Mouse (Mus musculus): ENCODE results near the gene Adh1. TPM values are rescaled to one million over a fixed set of nuclear protein-coding genes. Genes with fewer than 3 reads are reported as not detected.

Gene Adh1
- polyA plus RNA-seq, 1 experiment from 2014 or later: 434 TPM

DNA sequence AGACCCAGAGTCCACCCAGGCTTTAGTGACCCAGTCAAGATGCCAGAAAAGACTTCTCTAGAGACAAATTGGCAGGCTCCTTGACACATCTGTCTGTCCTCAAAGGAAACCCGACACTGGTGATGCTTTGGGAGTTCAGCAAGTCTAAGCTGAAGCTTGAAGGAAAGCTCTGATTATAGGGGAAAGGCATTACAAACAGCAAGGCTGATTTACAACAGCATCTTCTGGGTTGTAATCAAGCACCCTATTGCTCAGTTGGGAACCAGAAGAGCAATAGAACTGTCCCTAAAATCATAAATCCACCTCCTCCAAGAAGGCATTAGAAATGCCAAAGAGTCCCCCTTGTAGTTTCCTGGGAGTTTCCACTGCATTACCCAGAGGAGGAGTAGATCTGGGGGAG lies 9.7 kb downstream of the Adh1 start:
- Histone ChIP-seq H3K27me3 (ENCODE audit: insufficient read depth, low read length) (no peaks in the 10 kb centered on the region), H3K4me1 (ENCODE audit: insufficient read depth) (no peaks in the 10 kb centered on the region), H3K27ac (ENCODE audit: low read depth) (no peak overlapping the region), H3K4me3 (ENCODE audit: low read depth, low read length) (no peak overlapping the region), H3K9me3 (ENCODE audit: low read length) (no peaks in the 10 kb centered on the region), H3K9ac (replicated peaks) (no peak overlapping the region), H3K4me2 (ENCODE audit: low read depth, low read length) (no peak overlapping the region), H3K36me3 (replicated peaks; ENCODE audit: insufficient read depth, low read length) (no peaks in the 10 kb centered on the region)
- DNase-seq (no peak), ATAC-seq (no peak)
- TF ChIP-seq EP300 (IDR thresholded peaks at IDR 0.05; ENCODE audit: low read depth) (no peak), CTCF (IDR thresholded peaks at IDR 0.05; ENCODE audit: low read depth) (no peak)
- WGBS (ENCODE audit: insufficient replicate concordance): 17% methylated on average over 1 of the region's 1 CpGs

DNA sequence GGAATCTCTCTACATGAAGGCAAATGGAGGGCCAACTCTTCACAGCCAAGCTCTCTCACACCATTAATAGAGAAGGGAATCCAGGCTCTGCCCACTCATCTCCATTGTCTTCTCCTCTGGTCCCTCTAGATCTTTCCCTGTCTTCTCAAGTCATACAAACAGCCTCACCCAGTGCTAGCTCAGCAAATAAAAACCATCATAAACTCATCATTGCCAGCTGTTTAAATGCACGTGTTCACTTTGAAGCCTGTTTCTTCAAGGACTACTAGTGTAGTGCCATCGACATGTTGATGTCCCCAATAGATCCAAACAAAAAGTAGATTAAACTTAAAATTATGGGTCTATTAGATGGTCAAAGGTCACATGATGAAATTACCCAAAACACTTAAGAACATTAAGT lies 10.5 kb downstream of the Adh1 start:
- Histone ChIP-seq H3K36me3 (replicated peaks; ENCODE audit: insufficient read depth, low read length) (no peaks in the 10 kb centered on the region), H3K27me3 (ENCODE audit: insufficient read depth, low read length) (no peaks in the 10 kb centered on the region), H3K4me2 (ENCODE audit: low read depth, low read length) (no peak overlapping the region), H3K9ac (replicated peaks) (no peak overlapping the region), H3K4me1 (ENCODE audit: insufficient read depth) (no peaks in the 10 kb centered on the region), H3K9me3 (ENCODE audit: low read length) (no peaks in the 10 kb centered on the region), H3K27ac (ENCODE audit: low read depth) (no peak overlapping the region), H3K4me3 (ENCODE audit: low read depth, low read length) (no peak overlapping the region)
- WGBS (ENCODE audit: insufficient replicate concordance): 68% methylated on average over 2 of the region's 2 CpGs
- no peak for DNase-seq
- TF ChIP-seq EP300 (IDR thresholded peaks at IDR 0.05; ENCODE audit: low read depth) (no peak), CTCF (IDR thresholded peaks at IDR 0.05; ENCODE audit: low read depth) (no peak)
- ATAC-seq: no peak

DNA sequence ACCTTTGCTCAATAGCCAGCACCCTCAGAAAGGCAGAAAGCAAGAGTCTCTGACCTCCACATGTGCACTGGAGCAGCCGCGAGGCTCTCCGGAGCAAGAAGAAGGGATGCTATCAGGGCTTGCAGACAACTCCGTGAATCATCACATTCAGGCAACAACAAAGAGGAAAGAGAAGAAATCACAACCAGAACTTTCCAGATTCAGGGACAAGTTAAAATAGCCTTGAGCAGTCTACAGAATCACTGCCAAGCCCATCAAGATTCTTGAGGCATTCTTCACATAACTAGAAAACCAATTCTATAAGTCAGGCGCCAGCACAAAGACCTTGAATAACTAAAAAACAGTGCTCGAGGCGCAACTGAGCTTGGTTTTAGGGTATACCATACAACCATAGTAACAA lies 12.3 kb downstream of the Adh1 start:
- Histone ChIP-seq H3K27me3 (ENCODE audit: insufficient read depth, low read length) (no peaks in the 10 kb centered on the region), H3K36me3 (replicated peaks; ENCODE audit: insufficient read depth, low read length) (no peaks in the 10 kb centered on the region), H3K4me2 (ENCODE audit: low read depth, low read length) (no peak overlapping the region), H3K9me3 (ENCODE audit: low read length) (no peaks in the 10 kb centered on the region), H3K4me1 (ENCODE audit: insufficient read depth) (no peaks in the 10 kb centered on the region), H3K4me3 (ENCODE audit: low read depth, low read length) (no peak overlapping the region), H3K9ac (replicated peaks) (no peak overlapping the region), H3K27ac (ENCODE audit: low read depth) (no peak overlapping the region)
- DNase-seq (no peak), ATAC-seq (no peak)
- TF ChIP-seq EP300 (IDR thresholded peaks at IDR 0.05; ENCODE audit: low read depth) (no peak), CTCF (IDR thresholded peaks at IDR 0.05; ENCODE audit: low read depth) (no peak)
- 78% methylated on average over 7 of the region's 7 CpGs for WGBS (ENCODE audit: insufficient replicate concordance)

DNA sequence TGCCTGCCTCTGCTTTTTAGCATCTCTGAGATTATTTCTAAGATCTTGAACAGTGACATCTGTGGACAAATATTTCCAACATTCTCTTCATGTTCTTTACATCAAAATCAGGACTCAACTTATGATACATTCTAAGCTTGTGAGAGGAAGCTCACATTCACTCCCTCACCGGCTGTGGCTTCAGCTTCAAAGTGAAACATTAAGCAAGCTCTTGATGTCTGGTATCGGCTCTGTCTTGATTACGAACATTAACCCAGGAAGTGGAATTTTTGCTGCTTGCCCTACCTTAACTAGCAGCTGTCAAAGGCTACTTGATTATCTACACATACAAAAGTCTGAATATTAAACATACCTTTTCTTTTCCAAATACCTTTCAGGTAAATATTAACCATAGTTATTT lies 14.3 kb downstream of the Adh1 start:
- ATAC-seq: no peak
- no peaks in the 10 kb centered on the region for H3K36me3 ChIP-seq (replicated peaks; ENCODE audit: insufficient read depth, low read length)

DNA sequence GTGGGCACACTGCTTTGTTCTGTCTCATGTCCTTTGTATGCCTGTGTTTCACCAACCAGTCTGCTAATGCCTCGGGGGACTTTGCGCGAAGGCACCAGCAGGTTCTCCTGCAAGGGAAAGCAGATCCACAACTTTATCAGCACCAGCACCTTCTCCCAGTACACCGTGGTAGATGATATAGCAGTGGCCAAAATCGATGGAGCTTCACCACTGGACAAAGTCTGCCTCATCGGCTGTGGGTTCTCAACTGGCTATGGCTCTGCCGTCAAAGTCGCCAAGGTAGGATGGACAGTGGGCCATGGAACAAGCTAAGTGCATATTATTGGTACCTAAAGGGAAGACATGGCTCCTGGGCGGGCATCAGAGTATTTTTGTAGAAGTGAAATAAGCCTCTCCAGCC lies 21.8 kb downstream of the Adh1 start:
- WGBS (ENCODE audit: insufficient replicate concordance): 84% methylated on average over 9 of the region's 9 CpGs
- no peak overlapping the region for H3K9ac ChIP-seq (replicated peaks)
- H3K4me3 ChIP-seq (ENCODE audit: low read depth, low read length): no peak overlapping the region
- H3K36me3 ChIP-seq (replicated peaks; ENCODE audit: insufficient read depth, low read length): peaks cover 25% of the 10 kb centered on the region
- peaks cover 3% of the 10 kb centered on the region; the same call in 1 of the 2 replicates for H3K4me1 ChIP-seq (ENCODE audit: insufficient read depth)
- no peaks in the 10 kb centered on the region for H3K9me3 ChIP-seq (ENCODE audit: low read length)
- no peak for ATAC-seq
- H3K4me2 ChIP-seq (ENCODE audit: low read depth, low read length): no peak overlapping the region
- no peak for DNase-seq
- no peak for TF ChIP-seq EP300 (IDR thresholded peaks at IDR 0.05; ENCODE audit: low read depth)
- TF ChIP-seq CTCF (IDR thresholded peaks at IDR 0.05; ENCODE audit: low read depth): no peak
- no peak overlapping the region for H3K27ac ChIP-seq (ENCODE audit: low read depth)
- no peaks in the 10 kb centered on the region for H3K27me3 ChIP-seq (ENCODE audit: insufficient read depth, low read length)

More for the DNA sequence above, 14.3 kb downstream of the Adh1 start:
- Histone ChIP-seq H3K9ac (replicated peaks) (no peak overlapping the region), H3K27me3 (ENCODE audit: insufficient read depth, low read length) (no peaks in the 10 kb centered on the region), H3K4me3 (ENCODE audit: low read depth, low read length) (no peak overlapping the region), H3K9me3 (ENCODE audit: low read length) (no peaks in the 10 kb centered on the region), H3K4me2 (ENCODE audit: low read depth, low read length) (no peak overlapping the region), H3K27ac (ENCODE audit: low read depth) (no peak overlapping the region), H3K4me1 (ENCODE audit: insufficient read depth) (no peaks in the 10 kb centered on the region)
- TF ChIP-seq EP300 (IDR thresholded peaks at IDR 0.05; ENCODE audit: low read depth) (no peak), CTCF (IDR thresholded peaks at IDR 0.05; ENCODE audit: low read depth) (no peak)
- WGBS (ENCODE audit: insufficient replicate concordance): 56% methylated on average over 3 of the region's 3 CpGs
- no peak for DNase-seq

DNA sequence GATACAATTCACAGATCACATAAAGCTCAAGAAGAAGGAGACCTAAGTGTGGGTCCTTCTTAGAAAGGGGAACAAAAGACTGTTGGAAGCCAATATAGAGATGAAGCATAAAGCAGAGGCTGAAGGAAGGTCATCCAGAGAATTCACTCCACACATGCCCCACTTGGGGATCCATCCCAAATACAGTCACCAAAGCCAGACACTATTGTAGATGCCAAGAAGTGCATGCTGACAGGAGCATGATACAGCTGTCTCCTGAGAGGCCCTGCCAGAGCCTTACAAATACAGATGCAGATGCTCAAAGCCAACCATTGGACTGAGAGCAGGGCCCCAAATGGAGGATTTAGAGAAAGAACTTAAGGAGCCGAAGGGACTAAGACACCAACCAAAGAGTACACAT lies 23.0 kb downstream of the Adh1 start:
- 92% methylated on average over 1 of the region's 1 CpGs for WGBS (ENCODE audit: insufficient replicate concordance)
- TF ChIP-seq EP300 (IDR thresholded peaks at IDR 0.05; ENCODE audit: low read depth) (no peak), CTCF (IDR thresholded peaks at IDR 0.05; ENCODE audit: low read depth) (no peak)
- no peak for DNase-seq
- peaks cover 28% of the 10 kb centered on the region for H3K36me3 ChIP-seq (replicated peaks; ENCODE audit: insufficient read depth, low read length)
- H3K9ac ChIP-seq (replicated peaks): no peak overlapping the region
- no peaks in the 10 kb centered on the region for H3K27me3 ChIP-seq (ENCODE audit: insufficient read depth, low read length)
- H3K4me3 ChIP-seq (ENCODE audit: low read depth, low read length): no peak overlapping the region
- no peak overlapping the region for H3K27ac ChIP-seq (ENCODE audit: low read depth)
- H3K9me3 ChIP-seq (ENCODE audit: low read length): no peaks in the 10 kb centered on the region
- ATAC-seq: no peak
- no peak overlapping the region for H3K4me2 ChIP-seq (ENCODE audit: low read depth, low read length)
- peaks cover 3% of the 10 kb centered on the region; the same call in 1 of the 2 replicates for H3K4me1 ChIP-seq (ENCODE audit: insufficient read depth)

DNA sequence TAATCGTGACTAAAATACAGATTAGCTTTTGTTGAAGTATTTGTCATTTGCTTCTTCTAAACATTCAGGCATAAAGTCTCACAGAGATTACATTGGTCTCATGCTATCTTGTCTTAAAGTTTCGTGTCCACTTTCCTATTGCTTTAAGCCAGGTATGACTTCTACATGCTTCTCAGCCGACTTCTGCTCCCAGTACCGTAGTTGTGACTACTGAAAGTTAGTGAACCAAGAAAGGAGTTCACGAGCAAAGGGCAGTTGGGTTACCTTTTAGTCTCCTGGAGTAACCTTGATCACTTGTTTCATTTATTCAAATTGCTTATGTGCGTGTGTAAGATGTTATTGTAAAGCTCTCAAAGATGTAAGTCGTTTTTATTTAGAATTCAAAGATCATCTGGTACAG lies 25.2 kb downstream of the Adh1 start:
- Histone ChIP-seq H3K36me3 (replicated peaks; ENCODE audit: insufficient read depth, low read length) (peaks cover 31% of the 10 kb centered on the region), H3K27ac (ENCODE audit: low read depth) (no peak overlapping the region), H3K9ac (replicated peaks) (no peak overlapping the region), H3K9me3 (ENCODE audit: low read length) (no peaks in the 10 kb centered on the region), H3K4me2 (ENCODE audit: low read depth, low read length) (no peak overlapping the region), H3K4me1 (ENCODE audit: insufficient read depth) (no peaks in the 10 kb centered on the region), H3K27me3 (ENCODE audit: insufficient read depth, low read length) (no peaks in the 10 kb centered on the region), H3K4me3 (ENCODE audit: low read depth, low read length) (no peak overlapping the region)
- WGBS (ENCODE audit: insufficient replicate concordance): 84% methylated on average over 7 of the region's 7 CpGs
- ATAC-seq (no peak), DNase-seq (no peak)
- no peak for TF ChIP-seq EP300 (IDR thresholded peaks at IDR 0.05; ENCODE audit: low read depth)
- TF ChIP-seq CTCF (IDR thresholded peaks at IDR 0.05; ENCODE audit: low read depth): no peak
